Mouse (Mus musculus): Measurements from ENCODE around the gene Tmem208. TPM values are rescaled to one million over a fixed set of nuclear protein-coding genes. Genes with fewer than 3 reads are reported as not detected.
A peak's percentile ranks its signal among the peaks of the same experiment; 100 is the strongest.

Tmem208 gene
- total and polyA plus RNA-seq, 3 experiments: 94.5 to 149 TPM; not detected in 1

GRCm38 (mm10) chr8:105285514-105285913 is 40.6 kb upstream of the Tmem208 start:
- Histone ChIP-seq H3K27ac (ENCODE audit: control insufficient read depth, low read depth, low read length) (no peak overlapping the region), H3K27me3 (ENCODE audit: control insufficient read depth in 1 of 2, insufficient read depth in 2 of 2, low read length in 2 of 2) (no peaks in the 10 kb centered on the region), H3K4me1 (ENCODE audit: control insufficient read depth in 1 of 2, insufficient read depth in 2 of 2, low read length in 2 of 2) (peaks cover 8 to 32% of the 10 kb centered on the region in 2 experiments), H3K36me3 (ENCODE audit: control insufficient read depth in 1 of 2, insufficient read depth in 2 of 2, low read length in 2 of 2) (peaks cover 0 to 20% of the 10 kb centered on the region in 2 experiments; a peak in 2 of 4 replicates), H3K79me2 (ENCODE audit: control insufficient read depth, insufficient read depth, low read length, poor library complexity) (peaks cover 3% of the 10 kb centered on the region), H3K4me3 (ENCODE audit: control insufficient read depth in 1 of 2, insufficient read depth in 1 of 2, low read depth in 2 of 2, low read length in 2 of 2) (no peak overlapping the region), H3K9ac (ENCODE audit: control insufficient read depth, low read depth, low read length, poor library complexity, severe bottlenecking) (no peak overlapping the region), H3K9me3 (replicated peaks; ENCODE audit: insufficient read depth, low read length) (no peaks in the 10 kb centered on the region)
- DNase-seq (ENCODE audit: low read depth, low spot score): no peak
- TF ChIP-seq EP300 (IDR thresholded peaks at IDR 0.05; ENCODE audit: low read depth in 1 of 2, low read length in 2 of 2) (no peak), ETS1 (IDR thresholded peaks at IDR 0.05; ENCODE audit: low read depth, low read length) (no peak)

- TF ChIP-seq RAD21 (IDR thresholded peaks at IDR 0.05; ENCODE audit: low read depth, low read length) (peak; percentile 67), CTCF (IDR thresholded peaks at IDR 0.05 in 2 of 3, conservative IDR thresholded peaks at IDR 0.05 in 1 of 3; ENCODE audit: control insufficient read depth in 1 of 3, insufficient read depth in 1 of 3, low read depth in 2 of 3, low read length in 3 of 3, poor library complexity in 1 of 3, severe bottlenecking in 1 of 3) (peak in 2 of 3 experiments; percentile 10 to 63; a peak in 2 of 6 replicates), ZMIZ1 (IDR thresholded peaks at IDR 0.05; ENCODE audit: low read depth, low read length) (no peak), ZC3H11A (IDR thresholded peaks at IDR 0.05; ENCODE audit: low read depth, low read length) (peak; percentile 54), SMC3 (IDR thresholded peaks at IDR 0.05; ENCODE audit: low read depth, low read length) (peak; percentile 42; the same call in 1 of the 2 replicates)
- no peaks in the 10 kb centered on the region for H3K27me3 ChIP-seq (ENCODE audit: control insufficient read depth in 1 of 2, insufficient read depth in 2 of 2, low read length in 2 of 2)
- no peaks in the 10 kb centered on the region for H3K9me3 ChIP-seq (replicated peaks; ENCODE audit: insufficient read depth, low read length)
- H3K79me2 ChIP-seq (ENCODE audit: control insufficient read depth, insufficient read depth, low read length, poor library complexity): peaks cover 3% of the 10 kb centered on the region
- H3K4me1 ChIP-seq (ENCODE audit: control insufficient read depth in 1 of 2, insufficient read depth in 2 of 2, low read length in 2 of 2): peaks cover 8 to 34% of the 10 kb centered on the region in 2 experiments
- H3K36me3 ChIP-seq (ENCODE audit: control insufficient read depth in 1 of 2, insufficient read depth in 2 of 2, low read length in 2 of 2): peaks cover 0 to 18% of the 10 kb centered on the region in 2 experiments; a peak in 2 of 4 replicates
- H3K27ac ChIP-seq (ENCODE audit: control insufficient read depth, low read depth, low read length): no peak overlapping the region
- no peak overlapping the region for H3K9ac ChIP-seq (ENCODE audit: control insufficient read depth, low read depth, low read length, poor library complexity, severe bottlenecking)
- H3K4me3 ChIP-seq (ENCODE audit: control insufficient read depth in 1 of 2, insufficient read depth in 1 of 2, low read depth in 2 of 2, low read length in 2 of 2): no peak overlapping the region
- peak; percentile 59 for DNase-seq (ENCODE audit: low read depth, low spot score)
Measured at GRCm38 (mm10) chr8:105286907-105287306, 39.2 kb upstream of the Tmem208 start.

- peak overlapping the region; percentile 59 for H3K9ac ChIP-seq (ENCODE audit: control insufficient read depth, low read depth, low read length, poor library complexity, severe bottlenecking)
- TF ChIP-seq KAT2A (conservative IDR thresholded peaks at IDR 0.05; ENCODE audit: low read depth, low read length) (no peak), CTCF (IDR thresholded peaks at IDR 0.05 in 2 of 3, conservative IDR thresholded peaks at IDR 0.05 in 1 of 3; ENCODE audit: control insufficient read depth in 1 of 3, insufficient read depth in 1 of 3, low read depth in 2 of 3, low read length in 3 of 3, poor library complexity in 1 of 3, severe bottlenecking in 1 of 3) (peak; percentile 9 to 20 (median 19); a peak in 2 of 6 replicates), SMC3 (IDR thresholded peaks at IDR 0.05; ENCODE audit: low read depth, low read length) (peak; percentile 36), MAZ (IDR thresholded peaks at IDR 0.05; ENCODE audit: low read depth, low read length) (0 out of 2 replicates have a peak, but pooled peaks have one; percentile 14)
- H3K9me3 ChIP-seq (replicated peaks; ENCODE audit: insufficient read depth, low read length): no peaks in the 10 kb centered on the region
- DNase-seq (ENCODE audit: low read depth, low spot score): peak; percentile 58
- H3K4me1 ChIP-seq (ENCODE audit: control insufficient read depth in 1 of 2, insufficient read depth in 2 of 2, low read length in 2 of 2): peaks cover 4 to 20% of the 10 kb centered on the region in 2 experiments; a peak in 3 of 4 replicates
- H3K36me3 ChIP-seq (ENCODE audit: control insufficient read depth in 1 of 2, insufficient read depth in 2 of 2, low read length in 2 of 2): peaks cover 0 to 6% of the 10 kb centered on the region in 2 experiments; a peak in 2 of 4 replicates
- peaks cover 3% of the 10 kb centered on the region for H3K79me2 ChIP-seq (ENCODE audit: control insufficient read depth, insufficient read depth, low read length, poor library complexity)
- H3K27ac ChIP-seq (ENCODE audit: control insufficient read depth, low read depth, low read length): no peak overlapping the region; the same call in 1 of the 2 replicates
- H3K4me3 ChIP-seq (ENCODE audit: control insufficient read depth in 1 of 2, insufficient read depth in 1 of 2, low read depth in 2 of 2, low read length in 2 of 2): peak overlapping the region; percentile 70 to 86
- H3K27me3 ChIP-seq (ENCODE audit: control insufficient read depth in 1 of 2, insufficient read depth in 2 of 2, low read length in 2 of 2): no peaks in the 10 kb centered on the region
Measured at GRCm38 (mm10) chr8:105288231-105288630, 37.9 kb upstream of the Tmem208 start.
